Mouse (Mus musculus): ENCODE data around the gene Wdr12.

- TF ChIP-seq TCF12 (IDR thresholded peaks at IDR 0.05; ENCODE audit: low read depth, low read length) (no peak), SMC3 (IDR thresholded peaks at IDR 0.05; ENCODE audit: low read depth, low read length) (no peak), CTCF (IDR thresholded peaks at IDR 0.05 in 2 of 3, conservative IDR thresholded peaks at IDR 0.05 in 1 of 3; ENCODE audit: control insufficient read depth in 1 of 3, insufficient read depth in 1 of 3, low read depth in 2 of 3, low read length in 3 of 3, poor library complexity in 1 of 3, severe bottlenecking in 1 of 3) (no peak), POLR2A (IDR thresholded peaks at IDR 0.05; ENCODE audit: control insufficient read depth in 1 of 2, insufficient read depth in 1 of 2, low read depth in 1 of 2, low read length in 2 of 2, poor library complexity in 1 of 2) (no peak), ETS1 (IDR thresholded peaks at IDR 0.05; ENCODE audit: low read depth, low read length) (no peak), RCOR1 (IDR thresholded peaks at IDR 0.05; ENCODE audit: low read depth, low read length) (no peak), EP300 (IDR thresholded peaks at IDR 0.05; ENCODE audit: low read depth in 1 of 2, low read length in 2 of 2) (no peak)
These were observed 22.0 kb downstream of the Wdr12 start for GRCm38 (mm10) chr1:60076411-60076810.

All from MEL (cell line).